18 mouse cellular contexts compared by ENCODE assay signal in genomic region chr6:136691314-136691713, GRCm38 (mm10). TPM values are rescaled to one million over a fixed set of nuclear protein-coding genes. Genes with fewer than 3 reads are reported as not detected.
DNase-seq lines count a peak whose midpoint lies in the region; TF ChIP-seq lines count a peak whose summit lies in the region.
"Had no signal": no experiment of that assay in that cellular context is flagged by ENCODE, and none has a peak within 500 bp of the region (broad histone marks: within the 10 kb centered on the region; RNA-seq: fewer than 3 reads in every experiment).

No protein-coding gene starts in this region.

- TF ChIP-seq CTCF in heart, adult 2 months (IDR thresholded peaks at IDR 0.05) = peak; percentile 23
- peak; percentile 15; the same call in 1 of the 2 replicates for TF ChIP-seq CTCF in lung, adult 2 months (IDR thresholded peaks at IDR 0.05; ENCODE audit: insufficient read depth, low read length)

- TF ChIP-seq EP300 in heart, adult 2 months (IDR thresholded peaks at IDR 0.05; ENCODE audit: insufficient read depth, low read depth, low read length) = no peak

- no peaks in the 10 kb centered on the region for H3K4me1 ChIP-seq in heart, adult 2 months (ENCODE audit: control insufficient read depth, insufficient read depth, low read length)
- H3K4me1 ChIP-seq in lung, adult 2 months (ENCODE audit: control insufficient read depth, insufficient read depth, low read length) = no peaks in the 10 kb centered on the region
- H3K4me1 ChIP-seq: hindbrain, embryonic 12.5 days; midbrain, embryonic 12.5 days had no signal

- intact Hi-C loops in heart, adult 2 months (cut with DNase I) = no loop called here

- WGBS in heart, adult 2 months = 93% methylated on average over 6 of the region's 6 CpGs
- 93% methylated on average over 6 of the region's 6 CpGs for WGBS in lung, adult 2 months

- no peaks in the 10 kb centered on the region for H3K36me3 ChIP-seq in heart, adult 2 months (ENCODE audit: control insufficient read depth, insufficient read depth, low read length)
- H3K36me3 ChIP-seq: hindbrain, embryonic 12.5 days; lung, embryonic 15.5 days; midbrain, embryonic 12.5 days had no signal

- no peak overlapping the region for H3K9ac ChIP-seq in heart, adult 2 months (ENCODE audit: low read depth, low read length)
- H3K9ac ChIP-seq: hindbrain, embryonic 12.5 days; lung, embryonic 15.5 days; midbrain, embryonic 12.5 days had no signal

- no peak for TF ChIP-seq POLR2A in heart, adult 2 months (IDR thresholded peaks at IDR 0.05; ENCODE audit: insufficient read depth, low read depth, low read length)
- TF ChIP-seq POLR2A in lung, adult 2 months (IDR thresholded peaks at IDR 0.05; ENCODE audit: borderline replicate concordance, extremely low read depth, low read depth, low read length) = no peak

- H3K4me3 ChIP-seq in heart, adult 2 months = no peak overlapping the region
- H3K4me3 ChIP-seq in lung, adult 2 months (replicated peaks; ENCODE audit: extremely low read depth, low read depth, low read length) = no peak overlapping the region
- H3K4me3 ChIP-seq: hindbrain, embryonic 12.5 days; lung, embryonic 15.5 days; midbrain, embryonic 12.5 days had no signal

- H3K79me2 ChIP-seq in heart, adult 2 months (replicated peaks; ENCODE audit: control insufficient read depth, insufficient read depth, low read length) = no peaks in the 10 kb centered on the region

- no peak overlapping the region for H3K27ac ChIP-seq in heart, adult 2 months
- H3K27ac ChIP-seq: hindbrain, embryonic 12.5 days; lung, embryonic 15.5 days; midbrain, embryonic 12.5 days had no signal

- H3K27me3 ChIP-seq in heart, adult 2 months (ENCODE audit: control insufficient read depth, insufficient read depth, low read length) = no peaks in the 10 kb centered on the region
- H3K27me3 ChIP-seq: hindbrain, embryonic 12.5 days; lung, embryonic 15.5 days; midbrain, embryonic 12.5 days; Patski had no signal

- DNase-seq in heart, adult 2 months = no peak
- DNase-seq in heart, adult 18-20 months = no peak
- DNase-seq in lung, adult 2 months = no peak
- no peak for DNase-seq in lung, postnatal 4 days
- DNase-seq in A20 (ENCODE audit: low read depth, low spot score) (peak; percentile 57), R1 (ENCODE audit: low read depth, low spot score) (peak; percentile 70)
- no peak for DNase-seq in frontal cortex, postnatal 25 days (ENCODE audit: low spot score in 2 of 2)
- no peak for DNase-seq in T-cell, adult 2 months (ENCODE audit: low spot score)
- DNase-seq: cerebellum, adult 11-12 months; heart, adult 11 months; kidney, adult 8-10 months; right cerebral cortex, adult 18-20 months; thymus, adult 18-20 months had no signal

RNA-seq across cellular contexts. Expression of gene Plbd1, which starts 29.6 kb away (rescaled TPM):
- total RNA-seq in heart, adult 2 months (2021) = 10 to 100 TPM; 48.8 to 53.5 TPM
- polyA plus RNA-seq in heart, adult 2 months (2012; rRNA removed) = 28.4 and 50.7 TPM in 2 replicates
- 10 to 100 TPM; 42.7 to 50.9 TPM for total RNA-seq in heart, adult 18-20 months (2021)
- 24.8 and 25.8 TPM in 2 replicates for polyA plus RNA-seq in lung, adult 2 months (2012; rRNA removed)
- polyA plus RNA-seq: C2C12, Patski had no signal

Comparison
In these comparisons a context has a peak if more than half of its experiments do, and no peak if none do; other contexts are left out.
1. DNase-seq: peak in A20 (single experiment) and R1 (single experiment); none in heart, adult 2 months (0 of 2), heart, adult 18-20 months (0 of 2), lung, adult 2 months (single experiment), lung, postnatal 4 days (0 of 2), frontal cortex, postnatal 25 days (0 of 2) and T-cell, adult 2 months (single experiment).